Mouse (Mus musculus): ENCODE results near the gene Nomo1.

Gene Nomo1

GRCm38 (mm10) chr7:46033870-46034337, 406 bp downstream of the Nomo1 start:
- ChIA-PET POLR2A (interaction anchor here in 3 of 4 experiments (0.6 to 3.4 kb wide), 14 partner anchors 9 to 536 kb away, joined by 3 to 9 read pairs (median 3); partner anchors contain the start of gene Sphk2 (in 1 of the 3)), CTCF (interaction anchor here in 2 of 4 experiments (0.6 to 1.6 kb wide), 9 partner anchors 8 to 442 kb away, joined by 3 to 8 read pairs (median 4); partner anchors contain the start of gene Kdelr1 (in 1 of the 2))

GRCm38 (mm10) chr7:46034991-46035390, 1.5 kb downstream of the Nomo1 start:
- CTCF ChIA-PET = interaction anchor here in 1 of 4 experiments (0.8 kb wide), 1 partner anchor 18 kb away, joined by 3 read pairs; no protein-coding TSS in a partner anchor
- POLR2A ChIA-PET = interaction anchor here in 2 of 4 experiments (0.5 to 3.4 kb wide), 7 partner anchors 8 to 338 kb away, joined by 3 to 9 read pairs (median 3); no protein-coding TSS in a partner anchor

GRCm38 (mm10) chr7:46035468-46035867, 2.0 kb downstream of the Nomo1 start:
- ChIA-PET POLR2A (interaction anchor here in 3 of 4 experiments (0.5 to 2.3 kb wide), 6 partner anchors 13 to 614 kb away, joined by 3 to 8 read pairs (median 3); partner anchors contain the start of genes Syngr4 (in 1 of the 3) and Tmem143 (in 1 of the 3)), CTCF (interaction anchor here in 2 of 4 experiments (0.8 to 1.0 kb wide), 2 partner anchors 18 to 572 kb away, joined by 3 read pairs; no protein-coding TSS in a partner anchor)

- CTCF ChIA-PET = interaction anchor here in 1 of 4 experiments (0.6 kb wide), 1 partner anchor 214 kb away, joined by 4 read pairs; no protein-coding TSS in a partner anchor
- POLR2A ChIA-PET = no interaction called here
Observed at GRCm38 (mm10) chr7:46037433-46037832, 3.9 kb downstream of the Nomo1 start.

GRCm38 (mm10) chr7:46039873-46040272, 6.4 kb downstream of the Nomo1 start:
- CTCF ChIA-PET = interaction anchor here in 2 of 4 experiments (0.6 to 1.5 kb wide), 3 partner anchors 10 to 13 kb away, joined by 3 to 5 read pairs (median 4); partner anchors contain the start of gene Abcc6 (in 1 of the 2)
- POLR2A ChIA-PET = interaction anchor here in 1 of 4 experiments (0.9 to 1.0 kb wide), 2 partner anchors 10 to 12 kb away, joined by 3 read pairs; no protein-coding TSS in a partner anchor

- CTCF ChIA-PET = no interaction called here
- POLR2A ChIA-PET = interaction anchor here in 1 of 4 experiments (0.7 kb wide), 1 partner anchor 301 kb away, joined by 3 read pairs; no protein-coding TSS in a partner anchor
Observed at GRCm38 (mm10) chr7:46044106-46044505, 10.6 kb downstream of the Nomo1 start.

- POLR2A ChIA-PET = interaction anchor here in 1 of 4 experiments (0.6 kb wide), 1 partner anchor 60 kb away, joined by 5 read pairs; no protein-coding TSS in a partner anchor
- CTCF ChIA-PET = no interaction called here
Observed at GRCm38 (mm10) chr7:46045882-46046281, 12.4 kb downstream of the Nomo1 start.

- POLR2A ChIA-PET = interaction anchor here in 3 of 4 experiments (0.6 to 1.9 kb wide), 5 partner anchors 9 to 302 kb away, joined by 3 to 5 read pairs (median 4); no protein-coding TSS in a partner anchor
- CTCF ChIA-PET = no interaction called here
Observed at GRCm38 (mm10) chr7:46047873-46048562, 14.5 kb downstream of the Nomo1 start.

GRCm38 (mm10) chr7:46049981-46050380, 16.5 kb downstream of the Nomo1 start:
- CTCF ChIA-PET = no interaction called here
- POLR2A ChIA-PET = interaction anchor here in 2 of 4 experiments (0.6 to 1.2 kb wide), 3 partner anchors 9 to 76 kb away, joined by 3 read pairs; no protein-coding TSS in a partner anchor

GRCm38 (mm10) chr7:46052161-46052821, 18.8 kb downstream of the Nomo1 start:
- ChIA-PET POLR2A (interaction anchor here in 1 of 4 experiments (0.7 to 1.2 kb wide), 2 partner anchors 16 to 149 kb away, joined by 3 read pairs; no protein-coding TSS in a partner anchor), CTCF (interaction anchor here in 2 of 4 experiments (0.6 to 0.7 kb wide), 2 partner anchors 13 to 227 kb away, joined by 3 to 4 read pairs; no protein-coding TSS in a partner anchor)

- CTCF ChIA-PET = interaction anchor here in 1 of 4 experiments (0.6 kb wide), 1 partner anchor 18 kb away, joined by 3 read pairs; no protein-coding TSS in a partner anchor
- POLR2A ChIA-PET = interaction anchor here in 2 of 4 experiments (0.5 to 1.2 kb wide), 3 partner anchors 17 to 948 kb away, joined by 3 to 5 read pairs (median 3); no protein-coding TSS in a partner anchor
Observed at GRCm38 (mm10) chr7:46053566-46053965, 20.1 kb downstream of the Nomo1 start.

- CTCF ChIA-PET = no interaction called here
- POLR2A ChIA-PET = interaction anchor here in 1 of 4 experiments (1.8 kb wide), 1 partner anchor 11 kb away, joined by 5 read pairs; no protein-coding TSS in a partner anchor
Observed at GRCm38 (mm10) chr7:46058882-46059281, 25.4 kb downstream of the Nomo1 start.

GRCm38 (mm10) chr7:46060688-46061087, 27.2 kb downstream of the Nomo1 start:
- ChIA-PET POLR2A (interaction anchor here in 2 of 4 experiments (0.7 to 1.8 kb wide), 3 partner anchors 10 to 165 kb away, joined by 3 to 5 read pairs (median 4); no protein-coding TSS in a partner anchor), CTCF (no interaction called here)

- ChIA-PET POLR2A (interaction anchor here in 1 of 4 experiments (1.0 kb wide), 1 partner anchor 23 kb away, joined by 3 read pairs; no protein-coding TSS in a partner anchor), CTCF (no interaction called here)
Observed at GRCm38 (mm10) chr7:46061614-46062013, 28.1 kb downstream of the Nomo1 start.

GRCm38 (mm10) chr7:46063296-46063695, 29.8 kb downstream of the Nomo1 start:
- CTCF ChIA-PET = interaction anchor here in 1 of 4 experiments (0.6 to 0.7 kb wide), 2 partner anchors 229 to 1004 kb away, joined by 3 to 5 read pairs; no protein-coding TSS in a partner anchor
- POLR2A ChIA-PET = interaction anchor here in 1 of 4 experiments (0.6 kb wide), 1 partner anchor 9 kb away, joined by 3 read pairs; no protein-coding TSS in a partner anchor

- POLR2A ChIA-PET = interaction anchor here in 3 of 4 experiments (0.5 to 1.0 kb wide), 3 partner anchors 9 to 1667 kb away, joined by 3 to 4 read pairs (median 4); no protein-coding TSS in a partner anchor
- CTCF ChIA-PET = interaction anchor here in 2 of 4 experiments (0.6 to 1.6 kb wide), 2 partner anchors 27 to 218 kb away, joined by 3 read pairs; no protein-coding TSS in a partner anchor
Observed at GRCm38 (mm10) chr7:46068831-46069230, 35.3 kb downstream of the Nomo1 start.

GRCm38 (mm10) chr7:46076844-46077243, 43.3 kb downstream of the Nomo1 start:
- CTCF ChIA-PET = no interaction called here
- POLR2A ChIA-PET = interaction anchor here in 1 of 4 experiments (1.0 to 3.1 kb wide), 2 partner anchors 10 to 41 kb away, joined by 3 to 11 read pairs; no protein-coding TSS in a partner anchor

GRCm38 (mm10) chr7:46077675-46078074, 44.2 kb downstream of the Nomo1 start:
- ChIA-PET POLR2A (interaction anchor here in 1 of 4 experiments (1.0 to 3.1 kb wide), 3 partner anchors 9 to 42 kb away, joined by 3 to 11 read pairs (median 3); no protein-coding TSS in a partner anchor), CTCF (no interaction called here)
